Mouse (Mus musculus): ENCODE results near the gene Rsg1. TPM values are rescaled to one million over a fixed set of nuclear protein-coding genes. Genes with fewer than 3 reads are reported as not detected.

Gene Rsg1
- polyA plus RNA-seq, 1 experiment from 2014 or later, result 2.2 TPM

Other genes starting within 250 kb of the Rsg1 start
- gene Atp13a2, start 227.1 kb upstream of the Rsg1 start, polyA plus RNA-seq (2015; fragmentation: Nextera tagmentation; extraction: Ambion mirVana), result 15.6 and 16.1 TPM in 2 replicates
- 21.8 and 22.5 TPM in 2 replicates for gene Mfap2, start 203.5 kb upstream of the Rsg1 start, polyA plus RNA-seq (2015; fragmentation: Nextera tagmentation; extraction: Ambion mirVana)
- 0.48 and 0.59 TPM in 2 replicates for gene Crocc, start 153.4 kb upstream of the Rsg1 start, polyA plus RNA-seq (2015; fragmentation: Nextera tagmentation; extraction: Ambion mirVana)
- 119 TPM in 2 replicates for gene Necap2, start 135.6 kb upstream of the Rsg1 start, polyA plus RNA-seq (2015; fragmentation: Nextera tagmentation; extraction: Ambion mirVana)
- gene Spata21, start 125.6 kb upstream of the Rsg1 start, polyA plus RNA-seq (2015; fragmentation: Nextera tagmentation; extraction: Ambion mirVana), result 0.13 TPM in 1 of 2 replicates, not detected in the other
- 21.2 and 22.5 TPM in 2 replicates for gene Szrd1, start 74.2 kb upstream of the Rsg1 start, polyA plus RNA-seq (2015; fragmentation: Nextera tagmentation; extraction: Ambion mirVana)
- gene Fbxo42, start 66.0 kb upstream of the Rsg1 start, polyA plus RNA-seq (2015; fragmentation: Nextera tagmentation; extraction: Ambion mirVana), result 13.9 and 14.2 TPM in 2 replicates
- gene Arhgef19, start 25.5 kb downstream of the Rsg1 start, polyA plus RNA-seq (2015; fragmentation: Nextera tagmentation; extraction: Ambion mirVana), result 1.0 and 1.1 TPM in 2 replicates
- 0.86 and 1.0 TPM in 2 replicates for gene Epha2, start 87.3 kb downstream of the Rsg1 start, polyA plus RNA-seq (2015; fragmentation: Nextera tagmentation; extraction: Ambion mirVana)
- 0.09 TPM in 1 of 2 replicates, not detected in the other for gene Fam131c, start 154.3 kb downstream of the Rsg1 start, polyA plus RNA-seq (2015; fragmentation: Nextera tagmentation; extraction: Ambion mirVana)
- not detected in 2 replicates for gene Clcnka, start 184.8 kb downstream of the Rsg1 start, polyA plus RNA-seq (2015; fragmentation: Nextera tagmentation; extraction: Ambion mirVana)
- not detected in 2 replicates for gene Clcnkb, start 202.1 kb downstream of the Rsg1 start, polyA plus RNA-seq (2015; fragmentation: Nextera tagmentation; extraction: Ambion mirVana)
- 0.03 and 0.23 TPM in 2 replicates for gene Hspb7, start 206.8 kb downstream of the Rsg1 start, polyA plus RNA-seq (2015; fragmentation: Nextera tagmentation; extraction: Ambion mirVana)
- not detected in 2 replicates for gene Srarp, start 222.1 kb downstream of the Rsg1 start, polyA plus RNA-seq (2015; fragmentation: Nextera tagmentation; extraction: Ambion mirVana)
- 9.5 and 11.4 TPM in 2 replicates for gene Zbtb17, start 230.7 kb downstream of the Rsg1 start, polyA plus RNA-seq (2015; fragmentation: Nextera tagmentation; extraction: Ambion mirVana)

Measured in liver, embryonic 13.5 days (tissue).